Mouse (Mus musculus): Measurements from ENCODE around the gene Vps16. TPM values are rescaled to one million over a fixed set of nuclear protein-coding genes. Genes with fewer than 3 reads are reported as not detected.

Gene Vps16
- polyA plus RNA-seq, 1 experiment from 2014 or later = 45.1 TPM

GRCm38 (mm10) chr2:130457871-130458270 is 33.7 kb downstream of the Vps16 start:
- no peak for ATAC-seq (replicated peaks; ENCODE audit: insufficient number of reproducible peaks, low FRiP score, low TSS enrichment)
- H3K4me2 ChIP-seq = no peak overlapping the region
- no peak overlapping the region for H3K27ac ChIP-seq (ENCODE audit: low read depth, low read length)
- no peak overlapping the region for H3K9ac ChIP-seq (ENCODE audit: low read depth, low read length)
- no peaks in the 10 kb centered on the region for H3K9me3 ChIP-seq (replicated peaks; ENCODE audit: control insufficient read depth, low read length)
- H3K36me3 ChIP-seq (ENCODE audit: control insufficient read depth, insufficient read depth, low read length) = no peaks in the 10 kb centered on the region
- 78% methylated on average over 3 of the region's 3 CpGs for WGBS (ENCODE audit: insufficient replicate concordance)
- no peak overlapping the region for H3K4me3 ChIP-seq (ENCODE audit: low read depth, low read length)
- no peaks in the 10 kb centered on the region for H3K27me3 ChIP-seq (ENCODE audit: control insufficient read depth, insufficient read depth, low read length)
- 0 out of 2 replicates have a peak, but pooled peaks cover 3% of the 10 kb centered on the region for H3K4me1 ChIP-seq (ENCODE audit: control insufficient read depth, insufficient read depth, low read length)

- Histone ChIP-seq H3K4me2 (no peak overlapping the region), H3K27me3 (ENCODE audit: control insufficient read depth, insufficient read depth, low read length) (no peaks in the 10 kb centered on the region), H3K27ac (ENCODE audit: low read depth, low read length) (no peak overlapping the region), H3K9me3 (replicated peaks; ENCODE audit: control insufficient read depth, low read length) (no peaks in the 10 kb centered on the region), H3K4me3 (ENCODE audit: low read depth, low read length) (no peak overlapping the region), H3K4me1 (ENCODE audit: control insufficient read depth, insufficient read depth, low read length) (0 out of 2 replicates have a peak, but pooled peaks cover 1% of the 10 kb centered on the region), H3K9ac (ENCODE audit: low read depth, low read length) (no peak overlapping the region), H3K36me3 (ENCODE audit: control insufficient read depth, insufficient read depth, low read length) (peaks cover 2% of the 10 kb centered on the region; the same call in 1 of the 2 replicates)
- WGBS (ENCODE audit: insufficient replicate concordance) = 67% methylated on average over 3 of the region's 3 CpGs
- no peak for ATAC-seq (replicated peaks; ENCODE audit: insufficient number of reproducible peaks, low FRiP score, low TSS enrichment)
These were observed 35.4 kb downstream of the Vps16 start for GRCm38 (mm10) chr2:130459576-130459975.

GRCm38 (mm10) chr2:130461287-130462071 is 37.3 kb downstream of the Vps16 start:
- Histone ChIP-seq H3K4me1 (ENCODE audit: control insufficient read depth, insufficient read depth, low read length) (no peaks in the 10 kb centered on the region), H3K4me2 (no peak overlapping the region), H3K9ac (ENCODE audit: low read depth, low read length) (no peak overlapping the region), H3K27ac (ENCODE audit: low read depth, low read length) (no peak overlapping the region), H3K27me3 (ENCODE audit: control insufficient read depth, insufficient read depth, low read length) (no peaks in the 10 kb centered on the region), H3K4me3 (ENCODE audit: low read depth, low read length) (no peak overlapping the region), H3K36me3 (ENCODE audit: control insufficient read depth, insufficient read depth, low read length) (peaks cover 2% of the 10 kb centered on the region; the same call in 1 of the 2 replicates), H3K9me3 (replicated peaks; ENCODE audit: control insufficient read depth, low read length) (no peaks in the 10 kb centered on the region)
- WGBS (ENCODE audit: insufficient replicate concordance) = 67% methylated on average over 15 of the region's 15 CpGs
- no peak for ATAC-seq (replicated peaks; ENCODE audit: insufficient number of reproducible peaks, low FRiP score, low TSS enrichment)

- Histone ChIP-seq H3K4me2 (no peak overlapping the region), H3K27me3 (ENCODE audit: control insufficient read depth, insufficient read depth, low read length) (no peaks in the 10 kb centered on the region), H3K9ac (ENCODE audit: low read depth, low read length) (no peak overlapping the region), H3K27ac (ENCODE audit: low read depth, low read length) (no peak overlapping the region), H3K9me3 (replicated peaks; ENCODE audit: control insufficient read depth, low read length) (no peaks in the 10 kb centered on the region), H3K4me1 (ENCODE audit: control insufficient read depth, insufficient read depth, low read length) (no peaks in the 10 kb centered on the region), H3K36me3 (ENCODE audit: control insufficient read depth, insufficient read depth, low read length) (peaks cover 2% of the 10 kb centered on the region; the same call in 1 of the 2 replicates), H3K4me3 (ENCODE audit: low read depth, low read length) (no peak overlapping the region)
- no peak for ATAC-seq (replicated peaks; ENCODE audit: insufficient number of reproducible peaks, low FRiP score, low TSS enrichment)
- WGBS (ENCODE audit: insufficient replicate concordance) = 76% methylated on average over 1 of the region's 1 CpGs
These were observed 42.3 kb downstream of the Vps16 start for GRCm38 (mm10) chr2:130466438-130466837.

- H3K9ac ChIP-seq (ENCODE audit: low read depth, low read length) = no peak overlapping the region
- WGBS (ENCODE audit: insufficient replicate concordance) = 76% methylated on average over 4 of the region's 4 CpGs
These were observed 45.2 kb downstream of the Vps16 start for GRCm38 (mm10) chr2:130469366-130469765.

GRCm38 (mm10) chr2:130469935-130470334 is 45.8 kb downstream of the Vps16 start:
- ATAC-seq (replicated peaks; ENCODE audit: insufficient number of reproducible peaks, low FRiP score, low TSS enrichment) = no peak
- Histone ChIP-seq H3K27ac (ENCODE audit: low read depth, low read length) (no peak overlapping the region), H3K9me3 (replicated peaks; ENCODE audit: control insufficient read depth, low read length) (no peaks in the 10 kb centered on the region), H3K4me1 (ENCODE audit: control insufficient read depth, insufficient read depth, low read length) (no peaks in the 10 kb centered on the region), H3K36me3 (ENCODE audit: control insufficient read depth, insufficient read depth, low read length) (no peaks in the 10 kb centered on the region), H3K9ac (ENCODE audit: low read depth, low read length) (no peak overlapping the region), H3K4me2 (no peak overlapping the region), H3K4me3 (ENCODE audit: low read depth, low read length) (no peak overlapping the region), H3K27me3 (ENCODE audit: control insufficient read depth, insufficient read depth, low read length) (no peaks in the 10 kb centered on the region)
- WGBS (ENCODE audit: insufficient replicate concordance) = 22% methylated on average over 2 of the region's 2 CpGs

More at GRCm38 (mm10) chr2:130469366-130469765, 45.2 kb downstream of the Vps16 start:
- H3K27ac ChIP-seq (ENCODE audit: low read depth, low read length) = no peak overlapping the region
- no peak overlapping the region for H3K4me3 ChIP-seq (ENCODE audit: low read depth, low read length)
- H3K4me1 ChIP-seq (ENCODE audit: control insufficient read depth, insufficient read depth, low read length) = no peaks in the 10 kb centered on the region
- no peaks in the 10 kb centered on the region for H3K27me3 ChIP-seq (ENCODE audit: control insufficient read depth, insufficient read depth, low read length)
- no peaks in the 10 kb centered on the region for H3K36me3 ChIP-seq (ENCODE audit: control insufficient read depth, insufficient read depth, low read length)
- no peak for ATAC-seq (replicated peaks; ENCODE audit: insufficient number of reproducible peaks, low FRiP score, low TSS enrichment)
- H3K9me3 ChIP-seq (replicated peaks; ENCODE audit: control insufficient read depth, low read length) = no peaks in the 10 kb centered on the region
- H3K4me2 ChIP-seq = no peak overlapping the region

- Histone ChIP-seq H3K9ac (ENCODE audit: low read depth, low read length) (no peak overlapping the region), H3K9me3 (replicated peaks; ENCODE audit: control insufficient read depth, low read length) (no peaks in the 10 kb centered on the region), H3K27me3 (ENCODE audit: control insufficient read depth, insufficient read depth, low read length) (no peaks in the 10 kb centered on the region), H3K4me3 (ENCODE audit: low read depth, low read length) (no peak overlapping the region), H3K36me3 (ENCODE audit: control insufficient read depth, insufficient read depth, low read length) (no peaks in the 10 kb centered on the region), H3K27ac (ENCODE audit: low read depth, low read length) (no peak overlapping the region), H3K4me2 (no peak overlapping the region), H3K4me1 (ENCODE audit: control insufficient read depth, insufficient read depth, low read length) (no peaks in the 10 kb centered on the region)
- no peak for ATAC-seq (replicated peaks; ENCODE audit: insufficient number of reproducible peaks, low FRiP score, low TSS enrichment)
- 70% methylated on average over 8 of the region's 8 CpGs for WGBS (ENCODE audit: insufficient replicate concordance)
These were observed 48.9 kb downstream of the Vps16 start for GRCm38 (mm10) chr2:130472908-130473510.

GRCm38 (mm10) chr2:130475764-130476163 is 51.6 kb downstream of the Vps16 start:
- Histone ChIP-seq H3K27me3 (ENCODE audit: control insufficient read depth, insufficient read depth, low read length) (no peaks in the 10 kb centered on the region), H3K9ac (ENCODE audit: low read depth, low read length) (no peak overlapping the region), H3K9me3 (replicated peaks; ENCODE audit: control insufficient read depth, low read length) (no peaks in the 10 kb centered on the region), H3K36me3 (ENCODE audit: control insufficient read depth, insufficient read depth, low read length) (no peaks in the 10 kb centered on the region), H3K4me1 (ENCODE audit: control insufficient read depth, insufficient read depth, low read length) (no peaks in the 10 kb centered on the region), H3K4me3 (ENCODE audit: low read depth, low read length) (no peak overlapping the region), H3K27ac (ENCODE audit: low read depth, low read length) (no peak overlapping the region), H3K4me2 (no peak overlapping the region)
- no peak for ATAC-seq (replicated peaks; ENCODE audit: insufficient number of reproducible peaks, low FRiP score, low TSS enrichment)
- WGBS (ENCODE audit: insufficient replicate concordance) = 90% methylated on average over 11 of the region's 11 CpGs
